8 mouse cellular contexts compared by ENCODE assay signal in genomic region chr11:95676307-95676706, GRCm38 (mm10). TPM values are rescaled to one million over a fixed set of nuclear protein-coding genes. Genes with fewer than 3 reads are reported as not detected.
DNase-seq lines count a peak whose midpoint lies in the region; ATAC-seq and TF ChIP-seq lines count a peak whose summit lies in the region.
"Had no signal": no experiment of that assay in that cellular context is flagged by ENCODE, and none has a peak within 500 bp of the region (broad histone marks: within the 10 kb centered on the region; RNA-seq: fewer than 3 reads in every experiment).

No protein-coding gene starts in this region.

- in situ Hi-C loops in CH12.LX (cut with MboI; ENCODE audit: low pct_ligation_motif_present, low pct_unique_long_range_greater_than_20kb, low sequenced_read_pairs): no loop called here

- dilution Hi-C loops in CH12.LX (cut with MboI; ENCODE audit: extremely low pct_ligation_motif_present, extremely low pct_unique_long_range_greater_than_20kb, low sequenced_read_pairs): no loop called here

- no peak overlapping the region for H3K4me3 ChIP-seq in CH12.LX (replicated peaks in 1 of 3; ENCODE audit: low read depth in 2 of 3, low read length in 2 of 3, poor library complexity in 1 of 3)
- no peak overlapping the region for H3K4me3 ChIP-seq in forebrain, embryonic 10.5 days
- no peak overlapping the region for H3K4me3 ChIP-seq in intestine, embryonic 15.5 days (replicated peaks)
- H3K4me3 ChIP-seq in limb, embryonic 12.5 days (replicated peaks): no peak overlapping the region
- no peak overlapping the region for H3K4me3 ChIP-seq in stomach, postnatal 0 days (ENCODE audit: low read depth, low read length)

- H3K9ac ChIP-seq in CH12.LX (ENCODE audit: insufficient read depth, low read depth): no peak overlapping the region
- H3K9ac ChIP-seq in intestine, embryonic 15.5 days: no peak overlapping the region
- H3K9ac ChIP-seq in limb, embryonic 12.5 days (replicated peaks): no peak overlapping the region
- H3K9ac ChIP-seq in stomach, postnatal 0 days (ENCODE audit: low read length): no peak overlapping the region

- TF ChIP-seq EP300 in CH12.LX (IDR thresholded peaks at IDR 0.05; ENCODE audit: low read length): peak; percentile 37; the same call in 1 of the 2 replicates
- TF ChIP-seq EP300 in stomach, postnatal 0 days (optimal IDR thresholded peaks at IDR 0.05): no peak

- H3K4me2 ChIP-seq in CH12.LX (ENCODE audit: insufficient read depth, low read depth, poor library complexity, severe bottlenecking): no peak overlapping the region
- no peak overlapping the region for H3K4me2 ChIP-seq in intestine, embryonic 15.5 days (replicated peaks)
- peak overlapping the region; percentile 17; the same call in 1 of the 2 replicates for H3K4me2 ChIP-seq in limb, embryonic 12.5 days
- H3K4me2 ChIP-seq in stomach, postnatal 0 days (replicated peaks; ENCODE audit: low read depth): no peak overlapping the region

- H3K9me3 ChIP-seq in CH12.LX (replicated peaks; ENCODE audit: low read length): no peaks in the 10 kb centered on the region
- no peaks in the 10 kb centered on the region for H3K9me3 ChIP-seq in forebrain, embryonic 10.5 days
- H3K9me3 ChIP-seq in intestine, embryonic 15.5 days: no peaks in the 10 kb centered on the region
- H3K9me3 ChIP-seq in limb, embryonic 12.5 days: no peaks in the 10 kb centered on the region
- H3K9me3 ChIP-seq in stomach, postnatal 0 days (ENCODE audit: control insufficient read depth, low read length): no peaks in the 10 kb centered on the region

- H3K27me3 ChIP-seq in CH12.LX (replicated peaks): no peaks in the 10 kb centered on the region
- H3K27me3 ChIP-seq in forebrain, embryonic 10.5 days (ENCODE audit: poor library complexity, severe bottlenecking): no peaks in the 10 kb centered on the region
- H3K27me3 ChIP-seq in intestine, embryonic 15.5 days (replicated peaks): no peaks in the 10 kb centered on the region
- 0 out of 2 replicates have a peak, but pooled peaks cover 3% of the 10 kb centered on the region for H3K27me3 ChIP-seq in limb, embryonic 12.5 days
- H3K27me3 ChIP-seq in stomach, postnatal 0 days (ENCODE audit: control insufficient read depth, insufficient read depth, low read length): no peaks in the 10 kb centered on the region

- peak; percentile 79 for DNase-seq in CH12.LX (ENCODE audit: extremely low read depth)
- DNase-seq in NIH3T3 (ENCODE audit: low read depth): peak; percentile 50
- peak; percentile 75 for DNase-seq in forebrain, embryonic 10.5 days (ENCODE audit: extremely low spot score, low spot score)
- peak; percentile 46 to 58 for DNase-seq in natural killer cell, adult 2 months (ENCODE audit: low spot score in 2 of 2)
- peak; percentile 69 for DNase-seq in stomach, postnatal 0 days (ENCODE audit: low spot score)

- peaks cover 14 to 51% of the 10 kb centered on the region in 2 experiments for H3K4me1 ChIP-seq in CH12.LX (ENCODE audit: control insufficient read depth in 1 of 2, insufficient read depth in 2 of 2)
- H3K4me1 ChIP-seq in forebrain, embryonic 10.5 days: peaks cover 12% of the 10 kb centered on the region
- H3K4me1 ChIP-seq in intestine, embryonic 15.5 days (replicated peaks): peaks cover 8% of the 10 kb centered on the region
- peaks cover 50% of the 10 kb centered on the region for H3K4me1 ChIP-seq in limb, embryonic 12.5 days (replicated peaks)
- no peaks in the 10 kb centered on the region for H3K4me1 ChIP-seq in stomach, postnatal 0 days (replicated peaks; ENCODE audit: control insufficient read depth, insufficient read depth)

- no peak for TF ChIP-seq POLR2A in CH12.LX (IDR thresholded peaks at IDR 0.05; ENCODE audit: low read depth, low read length)

- TF ChIP-seq CTCF in CH12.LX (conservative IDR thresholded peaks at IDR 0.05 in 1 of 2, IDR thresholded peaks at IDR 0.05 in 1 of 2; ENCODE audit: low read depth in 2 of 2, low read length in 2 of 2): peak; percentile 63 to 81
- TF ChIP-seq CTCF in stomach, postnatal 0 days (IDR thresholded peaks at IDR 0.05; ENCODE audit: low read depth): peak; percentile 63

- H3K79me2 ChIP-seq in CH12.LX (replicated peaks; ENCODE audit: control insufficient read depth, extremely low read depth, insufficient read depth, poor library complexity, severe bottlenecking): no peaks in the 10 kb centered on the region

- peak; percentile 60 for TF ChIP-seq RAD21 in CH12.LX (IDR thresholded peaks at IDR 0.05; ENCODE audit: low read depth, low read length)

- H3K36me3 ChIP-seq in CH12.LX (replicated peaks in 1 of 2; ENCODE audit: control insufficient read depth in 1 of 2, insufficient read depth in 1 of 2, low read length in 1 of 2): peaks cover 78 to 93% of the 10 kb centered on the region in 2 experiments
- peaks cover 98% of the 10 kb centered on the region for H3K36me3 ChIP-seq in forebrain, embryonic 10.5 days (replicated peaks)
- peaks cover 53% of the 10 kb centered on the region for H3K36me3 ChIP-seq in intestine, embryonic 15.5 days
- peaks cover 93% of the 10 kb centered on the region for H3K36me3 ChIP-seq in limb, embryonic 12.5 days
- H3K36me3 ChIP-seq in stomach, postnatal 0 days (ENCODE audit: control insufficient read depth, insufficient read depth, low read length): peaks cover 31% of the 10 kb centered on the region

- peak; percentile 50 for ATAC-seq in intestine, embryonic 15.5 days
- ATAC-seq in limb, embryonic 12.5 days (ENCODE audit: insufficient number of reproducible peaks, insufficient read depth, low FRiP score, low TSS enrichment, low read depth): peak; percentile 69
- 0 out of 2 replicates have a peak, but pooled peaks have one; percentile 45 for ATAC-seq in stomach, postnatal 0 days (ENCODE audit: low FRiP score, low TSS enrichment)

- WGBS in forebrain, embryonic 10.5 days: 29% methylated on average over 6 of the region's 6 CpGs
- 17% methylated on average over 6 of the region's 6 CpGs for WGBS in intestine, embryonic 15.5 days
- 11% methylated on average over 6 of the region's 6 CpGs for WGBS in limb, embryonic 12.5 days
- WGBS in stomach, postnatal 0 days: 27% methylated on average over 6 of the region's 6 CpGs

- no peak overlapping the region for H3K27ac ChIP-seq in CH12.LX (ENCODE audit: insufficient read depth, low read depth)
- peak overlapping the region; percentile 66; the same call in 1 of the 2 replicates for H3K27ac ChIP-seq in forebrain, embryonic 10.5 days
- 0 out of 2 replicates have a peak overlapping the region, but pooled peaks have one; percentile 48 for H3K27ac ChIP-seq in intestine, embryonic 15.5 days
- peak overlapping the region; percentile 79; the same call in 1 of the 2 replicates for H3K27ac ChIP-seq in limb, embryonic 12.5 days
- no peak overlapping the region for H3K27ac ChIP-seq in stomach, postnatal 0 days (replicated peaks)
- H3K27ac ChIP-seq: macrophage had no signal

TF ChIP-seq in CH12.LX, 34 proteins besides CTCF, POLR2A, EP300 and RAD21 (continues in another document):
- TF ChIP-seq E2F4 (IDR thresholded peaks at IDR 0.05; ENCODE audit: insufficient replicate concordance, low read depth, low read length): no peak
- TF ChIP-seq UBTF (IDR thresholded peaks at IDR 0.05; ENCODE audit: low read depth, low read length): no peak
- 0 out of 2 replicates have a peak, but pooled peaks have one; percentile 26 for TF ChIP-seq KAT2A (IDR thresholded peaks at IDR 0.05; ENCODE audit: insufficient replicate concordance, low read length)
- no peak; the same call in 1 of the 2 replicates for TF ChIP-seq MYC (IDR thresholded peaks at IDR 0.05; ENCODE audit: low read depth, low read length)
- no peak for TF ChIP-seq ETS1 (conservative IDR thresholded peaks at IDR 0.05; ENCODE audit: low read depth, low read length)
- TF ChIP-seq BHLHE40 (IDR thresholded peaks at IDR 0.05; ENCODE audit: low read depth, low read length): 0 out of 2 replicates have a peak, but pooled peaks have one; percentile 10
- TF ChIP-seq MAX (IDR thresholded peaks at IDR 0.05; ENCODE audit: low read length): peak; percentile 50; the same call in 1 of the 2 replicates
- no peak for TF ChIP-seq IRF4 (IDR thresholded peaks at IDR 0.05; ENCODE audit: low read depth, low read length)
- peak; percentile 32; the same call in 1 of the 2 replicates for TF ChIP-seq TCF12 (IDR thresholded peaks at IDR 0.05; ENCODE audit: low read depth, low read length)
- no peak for TF ChIP-seq NELFE (IDR thresholded peaks at IDR 0.05; ENCODE audit: low read depth, low read length)
- no peak; the same call in 1 of the 2 replicates for TF ChIP-seq MAFK (IDR thresholded peaks at IDR 0.05; ENCODE audit: insufficient replicate concordance, low read length)
- TF ChIP-seq TBP (conservative IDR thresholded peaks at IDR 0.05; ENCODE audit: low read depth, low read length): no peak

RNA-seq across cellular contexts. Expression of gene Phb, which starts 9.6 kb away (rescaled TPM):
- total RNA-seq in CH12.LX (2012; rRNA removed): 512 and 606 TPM in 2 replicates
- 699 and 784 TPM in 2 replicates for total RNA-seq in CH12.LX (2014; rRNA removed)
- polyA plus RNA-seq in CH12.LX (2012; ENCODE audit: insufficient read length, low read depth): 405 and 413 TPM in 2 replicates
- 273 and 276 TPM in 2 replicates for polyA plus RNA-seq in forebrain, embryonic 10.5 days (2016; fragmentation: Nextera tagmentation; extraction: Ambion mirVana)
- 305 and 328 TPM in 2 replicates for polyA plus RNA-seq in intestine, embryonic 15.5 days (2015; fragmentation: Nextera tagmentation; extraction: Ambion mirVana)
- 231 TPM in 2 replicates for polyA plus RNA-seq in limb, embryonic 12.5 days (2016; fragmentation: Nextera tagmentation; extraction: Ambion mirVana)
- 190 and 202 TPM in 2 replicates for polyA plus RNA-seq in stomach, postnatal 0 days (2015; fragmentation: Nextera tagmentation; extraction: Ambion mirVana)

RNA-seq across cellular contexts. Expression of gene Zfp652, which starts 36.2 kb away (rescaled TPM):
- total RNA-seq in CH12.LX (2012; rRNA removed) (6.2 and 6.3 TPM in 2 replicates), CH12.LX (2014; rRNA removed) (3.0 and 3.5 TPM in 2 replicates)
- polyA plus RNA-seq in CH12.LX (2012; ENCODE audit: insufficient read length, low read depth): 9.4 and 9.8 TPM in 2 replicates
- polyA plus RNA-seq in forebrain, embryonic 10.5 days (2016; fragmentation: Nextera tagmentation; extraction: Ambion mirVana): 16.5 and 18.7 TPM in 2 replicates
- polyA plus RNA-seq in intestine, embryonic 15.5 days (2015; fragmentation: Nextera tagmentation; extraction: Ambion mirVana): 18.0 and 18.4 TPM in 2 replicates
- polyA plus RNA-seq in limb, embryonic 12.5 days (2016; fragmentation: Nextera tagmentation; extraction: Ambion mirVana): 24.0 and 24.9 TPM in 2 replicates
- 10.0 and 10.2 TPM in 2 replicates for polyA plus RNA-seq in stomach, postnatal 0 days (2015; fragmentation: Nextera tagmentation; extraction: Ambion mirVana)

RNA-seq across cellular contexts. Expression of gene B130006D01Rik, which starts 47.1 kb away (rescaled TPM):
- total RNA-seq in CH12.LX (2012; rRNA removed) (0.38 TPM in 2 replicates), CH12.LX (2014; rRNA removed) (0.15 and 0.23 TPM in 2 replicates)
- 0.10 TPM in 1 of 2 replicates, not detected in the other for polyA plus RNA-seq in CH12.LX (2012; ENCODE audit: insufficient read length, low read depth)
- 1.4 TPM in 2 replicates for polyA plus RNA-seq in forebrain, embryonic 10.5 days (2016; fragmentation: Nextera tagmentation; extraction: Ambion mirVana)
- polyA plus RNA-seq in intestine, embryonic 15.5 days (2015; fragmentation: Nextera tagmentation; extraction: Ambion mirVana): 0.77 and 0.96 TPM in 2 replicates
- 1.9 and 2.5 TPM in 2 replicates for polyA plus RNA-seq in limb, embryonic 12.5 days (2016; fragmentation: Nextera tagmentation; extraction: Ambion mirVana)
- polyA plus RNA-seq in stomach, postnatal 0 days (2015; fragmentation: Nextera tagmentation; extraction: Ambion mirVana): 0.36 and 0.46 TPM in 2 replicates

Comparison
In these comparisons a context has a peak if more than half of its experiments do, and no peak if none do; other contexts are left out.
1. H3K27ac ChIP-seq: peak in forebrain, embryonic 10.5 days (single experiment), intestine, embryonic 15.5 days (single experiment) and limb, embryonic 12.5 days (single experiment); none in CH12.LX (single experiment) and stomach, postnatal 0 days (single experiment).
2. Peak in every context shown above with its lines, with median percentiles within 50 percentile points of each other: DNase-seq and ATAC-seq.